Mouse (Mus musculus) CH12.LX (cell line): ENCODE measurements around the gene Irx5. TPM values are rescaled to one million over a fixed set of nuclear protein-coding genes. Genes with fewer than 3 reads are reported as not detected.

Experiments used
- DNase-seq: peaks from one replicate; pipeline ENCODE4 v3.0.0-alpha.2; 2013; ENCODE audit errors: extremely low read depth
- H3K27ac ChIP-seq: 2 replicates; pipeline ENCODE4 v1.5.1; 2012; ENCODE audit warnings: low read depth, mild to moderate bottlenecking, control low read depth, moderate library complexity; ENCODE audit not compliant: insufficient read depth
- H3K27me3 ChIP-seq: replicated peaks from 2 replicates; pipeline ENCODE3; 2012; ENCODE audit warnings: inconsistent platforms
- H3K36me3 ChIP-seq, 2 experiments: replicated peaks in 1 of 2; 2 replicates each; pipeline versions ENCODE3 to v1.6.1; 2012; ENCODE audit warnings: inconsistent platforms in 1 of 2, low read length in 1 of 2, mild to moderate bottlenecking in 1 of 2, mixed read lengths in 1 of 2, moderate library complexity in 1 of 2; ENCODE audit not compliant: control insufficient read depth in 1 of 2, insufficient read depth in 1 of 2
- H3K4me1 ChIP-seq, 2 experiments: 2 replicates each; pipeline ENCODE4 v1.6.1; 2012; ENCODE audit warnings: inconsistent platforms in 1 of 2, moderate library complexity in 1 of 2; ENCODE audit not compliant: insufficient read depth in 2 of 2, control insufficient read depth in 1 of 2
- H3K4me2 ChIP-seq: 2 replicates; pipeline ENCODE4 v1.6.1; 2012; ENCODE audit warnings: low read depth, mild to moderate bottlenecking, control low read depth; ENCODE audit not compliant: poor library complexity, insufficient read depth, severe bottlenecking
- H3K4me3 ChIP-seq, 3 experiments: fragments of 150-350 bp in 1 of 3; sonication (generic) in 1 of 3; replicated peaks in 1 of 3; 2 replicates each; pipeline versions ENCODE3 to v1.5.1; 2011 to 2012; ENCODE audit warnings: low read depth in 2 of 3, low read length in 2 of 3, mild to moderate bottlenecking in 2 of 3, moderate library complexity in 2 of 3, control low read depth in 1 of 3, improper control_type of control experiment in 1 of 3, inconsistent platforms in 1 of 3, mixed read lengths in 1 of 3; ENCODE audit not compliant: poor library complexity in 1 of 3
- H3K79me2 ChIP-seq: replicated peaks from 2 replicates; pipeline ENCODE4 v1.6.1; 2012; ENCODE audit warnings: mild to moderate bottlenecking, moderate library complexity; ENCODE audit not compliant: control insufficient read depth, poor library complexity, insufficient read depth, severe bottlenecking; ENCODE audit errors: extremely low read depth
- H3K9ac ChIP-seq: 2 replicates; pipeline ENCODE4 v1.6.1; 2012; ENCODE audit warnings: low read depth, mild to moderate bottlenecking, control low read depth, moderate library complexity; ENCODE audit not compliant: insufficient read depth
- H3K9me3 ChIP-seq: replicated peaks from 2 replicates; pipeline ENCODE3; 2012; ENCODE audit warnings: low read length, inconsistent platforms, mixed read lengths
- BHLHE40 ChIP-seq: IDR thresholded peaks from 2 replicates; pipeline ENCODE4 v1.6.1; 2011; ENCODE audit warnings: mild to moderate bottlenecking, low read depth, low read length, improper control_type of control experiment
- CTCF ChIP-seq, 2 experiments: IDR thresholded peaks in 1 of 2; conservative IDR thresholded peaks in 1 of 2; 2 replicates each; pipeline ENCODE4 v1.5.1; 2011 to 2012; ENCODE audit warnings: low read depth in 2 of 2, low read length in 2 of 2, improper control_type of control experiment in 1 of 2, inconsistent platforms in 1 of 2, mild to moderate bottlenecking in 1 of 2, moderate library complexity in 1 of 2
- ELF1 ChIP-seq: IDR thresholded peaks from 2 replicates; pipeline ENCODE4 v1.6.1; 2014; ENCODE audit warnings: low read depth, mild to moderate bottlenecking, inconsistent platforms, low read length, improper control_type of control experiment
- ETS1 ChIP-seq: conservative IDR thresholded peaks from 2 replicates; pipeline ENCODE4 v1.6.1; 2012; ENCODE audit warnings: low read depth, mild to moderate bottlenecking, inconsistent platforms, low read length, improper control_type of control experiment, moderate library complexity
- HCFC1 ChIP-seq: IDR thresholded peaks from 2 replicates; pipeline ENCODE4 v1.6.1; 2012; ENCODE audit warnings: low read depth, mild to moderate bottlenecking, inconsistent platforms, low read length, improper control_type of control experiment
- IRF4 ChIP-seq: IDR thresholded peaks from 2 replicates; pipeline ENCODE4 v1.6.1; 2014; ENCODE audit warnings: low read depth, mild to moderate bottlenecking, inconsistent platforms, low read length, improper control_type of control experiment
- JUND ChIP-seq: conservative IDR thresholded peaks from 2 replicates; pipeline ENCODE4 v1.6.1; 2011; ENCODE audit warnings: low read depth, low read length, improper control_type of control experiment
- MAFK ChIP-seq: IDR thresholded peaks from 2 replicates; pipeline ENCODE4 v1.6.1; 2011; ENCODE audit warnings: low read length, improper control_type of control experiment; ENCODE audit not compliant: insufficient replicate concordance
- MAX ChIP-seq: IDR thresholded peaks from 2 replicates; pipeline ENCODE4 v1.6.1; 2011; ENCODE audit warnings: low read length, improper control_type of control experiment
- MAZ ChIP-seq: IDR thresholded peaks from 2 replicates; pipeline ENCODE4 v1.6.1; 2012; ENCODE audit warnings: low read depth, mild to moderate bottlenecking, inconsistent platforms, low read length, improper control_type of control experiment, moderate library complexity
- PAX5 ChIP-seq: IDR thresholded peaks from 2 replicates; pipeline ENCODE4 v1.6.1; 2012; ENCODE audit warnings: low read length, inconsistent platforms, mixed read lengths
- RCOR1 ChIP-seq: conservative IDR thresholded peaks from 2 replicates; pipeline ENCODE4 v1.6.1; 2012; ENCODE audit warnings: low read depth, mild to moderate bottlenecking, inconsistent platforms, low read length, improper control_type of control experiment
- SIN3A ChIP-seq: IDR thresholded peaks from 2 replicates; pipeline ENCODE4 v1.6.1; 2012; ENCODE audit warnings: low read length, improper control_type of control experiment, inconsistent platforms
- TBP ChIP-seq: conservative IDR thresholded peaks from 2 replicates; pipeline ENCODE4 v1.6.1; 2011; ENCODE audit warnings: low read depth, low read length, improper control_type of control experiment
- TCF12 ChIP-seq: IDR thresholded peaks from 2 replicates; pipeline ENCODE4 v1.6.1; 2014; ENCODE audit warnings: low read depth, mild to moderate bottlenecking, inconsistent platforms, low read length, improper control_type of control experiment
- USF1 ChIP-seq: IDR thresholded peaks from 2 replicates; pipeline ENCODE4 v1.6.1; 2014; ENCODE audit warnings: low read depth, mild to moderate bottlenecking, inconsistent platforms, low read length, improper control_type of control experiment
- USF2 ChIP-seq: conservative IDR thresholded peaks from 2 replicates; pipeline ENCODE4 v1.6.1; 2011; ENCODE audit warnings: low read depth, low read length, improper control_type of control experiment
- ZC3H11A ChIP-seq: IDR thresholded peaks from 2 replicates; pipeline ENCODE4 v1.6.1; 2012; ENCODE audit warnings: low read depth, mild to moderate bottlenecking, inconsistent platforms, low read length, improper control_type of control experiment
- ZKSCAN1 ChIP-seq: IDR thresholded peaks from 2 replicates; pipeline ENCODE4 v1.6.1; 2012; ENCODE audit warnings: low read depth, inconsistent platforms, low read length, improper control_type of control experiment, borderline replicate concordance
- ZNF384 ChIP-seq: IDR thresholded peaks from 2 replicates; pipeline ENCODE4 v1.6.1; 2012; ENCODE audit warnings: low read depth, low read length, improper control_type of control experiment, inconsistent platforms
- dilution Hi-C: fragments of 300-500 bp; cut with MboI; formaldehyde crosslinking; loops from 2 replicates; pipeline ENCODE4 v1.14.3; 2020; ENCODE audit warnings: low sequenced_read_pairs; ENCODE audit not compliant: extremely low pct_unique_long_range_greater_than_20kb, extremely low pct_ligation_motif_present
- in situ Hi-C: fragments of 300-500 bp; cut with MboI; formaldehyde crosslinking; loops from 3 replicates; pipeline ENCODE4 v1.14.3; 2019; ENCODE audit warnings: low sequenced_read_pairs, low pct_ligation_motif_present, low pct_unique_long_range_greater_than_20kb, mixed read lengths
- polyA plus RNA-seq: library from polyadenylated mRNA; unstranded; fragments of >175 nt; gene quantifications from 2 replicates; pipeline ENCODE4 v1.2.1, GENCODE M21; 2012; ENCODE audit warnings: low read depth; ENCODE audit not compliant: insufficient read length
- total RNA-seq, 2 experiments: library from RNA; depleted of rRNA; stranded (reverse); fragments of 300-350 nt in 1 of 2; fragments of >200 nt in 1 of 2; gene quantifications; 2 replicates each; pipeline ENCODE4 v1.2.3; 2012 to 2014

Irx5 gene
- total and polyA plus RNA-seq, 3 experiments = not detected

- H3K4me3 ChIP-seq = no peak overlapping the region
- no peak for TF ChIP-seq IRF4
- TF ChIP-seq PAX5 = no peak
- TF ChIP-seq TCF12 = no peak
- TF ChIP-seq BHLHE40 = no peak
- no peak for TF ChIP-seq ELF1
- TF ChIP-seq ETS1 = no peak
- no peak for TF ChIP-seq SIN3A
- no peak for TF ChIP-seq ZKSCAN1
- no peak for TF ChIP-seq MAZ
- no peak for TF ChIP-seq MAFK
- no peak for TF ChIP-seq TBP
- TF ChIP-seq ZC3H11A = no peak
- no peak for TF ChIP-seq USF1
- TF ChIP-seq, all 38 proteins: peak for 0
- H3K36me3 ChIP-seq = no peaks in the 10 kb centered on the region
- peaks cover 71% of the 10 kb centered on the region for H3K9me3 ChIP-seq
- no peak overlapping the region for H3K9ac ChIP-seq
- no peaks in the 10 kb centered on the region for H3K79me2 ChIP-seq
- dilution Hi-C loops (no loop called here), in situ Hi-C loops (no loop called here)
- H3K4me1 ChIP-seq = no peaks in the 10 kb centered on the region
- DNase-seq = no peak
- no peaks in the 10 kb centered on the region for H3K27me3 ChIP-seq
- H3K4me2 ChIP-seq = no peak overlapping the region
- no peak overlapping the region for H3K27ac ChIP-seq
Measured at GRCm38 (mm10) chr8:92404218-92404617, 46.8 kb downstream of the Irx5 start.

- Histone ChIP-seq H3K4me1 (no peaks in the 10 kb centered on the region), H3K36me3 (no peaks in the 10 kb centered on the region), H3K9ac (no peak overlapping the region)
- in situ Hi-C loops = no loop called here
- TF ChIP-seq IRF4 (no peak), HCFC1 (no peak), RCOR1 (no peak), ZNF384 (no peak), CTCF (conservative IDR thresholded peaks at IDR 0.05 in 1 of 2, IDR thresholded peaks at IDR 0.05 in 1 of 2; ENCODE audit: low read depth in 2 of 2, low read length in 2 of 2) (no peak), SIN3A (no peak), BHLHE40 (no peak), USF2 (no peak), PAX5 (no peak), ELF1 (no peak), JUND (no peak), MAFK (no peak), MAX (no peak)
- TF ChIP-seq, all 38 proteins: peak for 0
- Histone ChIP-seq H3K4me2 (no peak overlapping the region), H3K4me3 (no peak overlapping the region), H3K79me2 (no peaks in the 10 kb centered on the region), H3K27ac (no peak overlapping the region), H3K9me3 (peaks cover 77% of the 10 kb centered on the region), H3K27me3 (no peaks in the 10 kb centered on the region)
- dilution Hi-C loops = no loop called here
- DNase-seq = no peak
Measured at GRCm38 (mm10) chr8:92408092-92408491, 50.7 kb downstream of the Irx5 start.
